Mouse (Mus musculus) kidney, adult 18-20 months (tissue): ENCODE data around the gene Snx27.

ENCODE experiments used
- DNase-seq: peaks from one replicate; pipeline ENCODE4 v3.0.0; 2021

Snx27 gene

GRCm38 (mm10) chr3:94582456-94582891 is at the start of gene Snx27:
Snx27 (minus strand) TSS chr3:94582716.
- peak; percentile 88 for DNase-seq

GRCm38 (mm10) chr3:94629876-94630275 is 47.4 kb upstream of the Snx27 start:
- no peak for DNase-seq

GRCm38 (mm10) chr3:94628712-94629111 is 46.2 kb upstream of the Snx27 start:
- DNase-seq = no peak

- no peak for DNase-seq
Measured at GRCm38 (mm10) chr3:94624281-94624680, 41.8 kb upstream of the Snx27 start.

- DNase-seq = no peak
Measured at GRCm38 (mm10) chr3:94622550-94622949, 40.0 kb upstream of the Snx27 start.

- DNase-seq = no peak
Measured at GRCm38 (mm10) chr3:94621740-94622507, 39.4 kb upstream of the Snx27 start.

- DNase-seq = peak; percentile 49
Measured at GRCm38 (mm10) chr3:94616717-94617116, 34.2 kb upstream of the Snx27 start.

- no peak for DNase-seq
Measured at GRCm38 (mm10) chr3:94613258-94613878, 30.9 kb upstream of the Snx27 start.

- DNase-seq = no peak
Measured at GRCm38 (mm10) chr3:94612274-94612673, 29.8 kb upstream of the Snx27 start.

- DNase-seq = no peak
Measured at GRCm38 (mm10) chr3:94611834-94612233, 29.3 kb upstream of the Snx27 start.

- no peak for DNase-seq
Measured at GRCm38 (mm10) chr3:94611343-94611742, 28.8 kb upstream of the Snx27 start.

- no peak for DNase-seq
Measured at GRCm38 (mm10) chr3:94610581-94610980, 28.1 kb upstream of the Snx27 start.

GRCm38 (mm10) chr3:94609621-94610020 is 27.1 kb upstream of the Snx27 start:
- no peak for DNase-seq

- DNase-seq = peak; percentile 69
Measured at GRCm38 (mm10) chr3:94601959-94602358, 19.4 kb upstream of the Snx27 start.

GRCm38 (mm10) chr3:94597224-94597779 is 14.8 kb upstream of the Snx27 start:
- no peak for DNase-seq

- DNase-seq = no peak
Measured at GRCm38 (mm10) chr3:94595871-94596287, 13.4 kb upstream of the Snx27 start.

GRCm38 (mm10) chr3:94591066-94591465 is 8.6 kb upstream of the Snx27 start:
- no peak for DNase-seq

- DNase-seq = no peak
Measured at GRCm38 (mm10) chr3:94587962-94588361, 5.4 kb upstream of the Snx27 start.

- DNase-seq = no peak
Measured at GRCm38 (mm10) chr3:94582944-94583343, 428 bp upstream of the Snx27 start.

GRCm38 (mm10) chr3:94581793-94582455 is 592 bp downstream of the Snx27 start:
- DNase-seq = no peak

- peak; percentile 24 for DNase-seq
Measured at GRCm38 (mm10) chr3:94581138-94581780, 1.3 kb downstream of the Snx27 start.

- DNase-seq = no peak
Measured at GRCm38 (mm10) chr3:94574506-94574905, 8.0 kb downstream of the Snx27 start.

GRCm38 (mm10) chr3:94567242-94567641 is 15.3 kb downstream of the Snx27 start:
- no peak for DNase-seq
